Comparison of ENCODE assay signal across 9 mouse cellular contexts in the genomic region with DNA sequence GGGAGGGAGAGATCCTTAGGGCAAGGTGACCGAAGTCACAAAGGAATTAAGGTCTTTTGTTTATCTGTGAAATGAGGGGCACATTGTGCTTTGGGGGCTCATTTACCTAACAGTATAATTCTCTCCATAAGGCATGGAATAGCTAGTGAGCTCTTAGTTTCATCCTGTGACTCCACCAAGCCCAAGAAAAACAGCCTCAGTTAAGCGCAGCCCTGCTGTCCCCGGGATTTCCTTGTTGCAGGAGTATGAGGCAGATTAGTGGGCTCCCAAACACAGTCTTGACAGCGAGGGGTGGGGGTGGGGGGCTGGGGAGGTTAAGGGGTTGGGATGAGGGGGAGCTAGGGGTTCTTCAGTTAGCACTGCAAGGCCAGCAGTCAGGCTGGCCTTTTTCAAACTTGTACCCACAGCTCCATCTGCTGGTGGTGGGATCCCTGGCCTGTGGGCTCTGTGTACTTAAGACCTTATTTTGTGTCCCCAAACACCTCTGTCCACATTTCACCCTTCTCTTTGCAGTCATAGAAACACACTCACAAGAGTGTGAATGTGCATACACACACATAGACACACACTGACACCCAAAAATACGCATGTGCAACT.
A peak's percentile ranks its signal among the peaks of the same experiment; 100 is the strongest.
DNase-seq lines count a peak whose midpoint lies in the region; ATAC-seq and TF ChIP-seq lines count a peak whose summit lies in the region.
"Had no signal": no experiment of that assay in that cellular context is flagged by ENCODE, and none has a peak within 500 bp of the region (broad histone marks: within the 10 kb centered on the region; RNA-seq: fewer than 3 reads in every experiment).

No protein-coding gene starts in this region.

- 0 out of 2 replicates have a peak, but pooled peaks have one; percentile 30 for TF ChIP-seq EP300 in heart, adult 2 months (IDR thresholded peaks at IDR 0.05; ENCODE audit: insufficient read depth, low read depth, low read length)

- no peaks in the 10 kb centered on the region for H3K27me3 ChIP-seq in testis, adult 2 months (ENCODE audit: control insufficient read depth, insufficient read depth, low read length)
- H3K27me3 ChIP-seq in heart, adult 2 months (ENCODE audit: control insufficient read depth, insufficient read depth, low read length) = no peaks in the 10 kb centered on the region
- no peaks in the 10 kb centered on the region for H3K27me3 ChIP-seq in neural tube, embryonic 12.5 days (replicated peaks)
- H3K27me3 ChIP-seq: CH12.LX had no signal

- no peak overlapping the region; the same call in 1 of the 2 replicates for H3K4me2 ChIP-seq in neural tube, embryonic 12.5 days (replicated peaks)

- H3K79me2 ChIP-seq in heart, adult 2 months (replicated peaks; ENCODE audit: control insufficient read depth, insufficient read depth, low read length) = no peaks in the 10 kb centered on the region

- no peak overlapping the region for H3K9ac ChIP-seq in heart, adult 2 months (ENCODE audit: low read depth, low read length)
- H3K9ac ChIP-seq in neural tube, embryonic 12.5 days = no peak overlapping the region

- ATAC-seq in neural tube, embryonic 12.5 days (ENCODE audit: low FRiP score, low read depth) = peak; percentile 70; the same call in 1 of the 2 replicates

- TF ChIP-seq CTCF in testis, adult 2 months (IDR thresholded peaks at IDR 0.05; ENCODE audit: control insufficient read depth, insufficient read depth, insufficient replicate concordance, low read depth, low read length) = peak; percentile 34; the same call in 1 of the 2 replicates
- TF ChIP-seq CTCF in heart, adult 2 months (IDR thresholded peaks at IDR 0.05) = peak; percentile 81

- no peaks in the 10 kb centered on the region for H3K9me3 ChIP-seq in neural tube, embryonic 12.5 days

- H3K36me3 ChIP-seq in testis, adult 2 months (ENCODE audit: control insufficient read depth, insufficient read depth, low read length) = no peaks in the 10 kb centered on the region
- no peaks in the 10 kb centered on the region for H3K36me3 ChIP-seq in heart, adult 2 months (ENCODE audit: control insufficient read depth, insufficient read depth, low read length)
- H3K36me3 ChIP-seq in neural tube, embryonic 12.5 days = no peaks in the 10 kb centered on the region

- H3K4me3 ChIP-seq in testis, adult 2 months (ENCODE audit: control insufficient read depth, low read depth, low read length) = no peak overlapping the region
- no peak overlapping the region for H3K4me3 ChIP-seq in heart, adult 2 months
- no peak overlapping the region for H3K4me3 ChIP-seq in neural tube, embryonic 12.5 days

- intact Hi-C loops in heart, adult 2 months (cut with DNase I) = loop anchor here (1.0 to 5.0 kb wide), 5 partner anchors 47 to 1197 kb away; no protein-coding TSS in a partner anchor
- intact Hi-C loops in left cerebral cortex, postnatal 4 days (cut with DNase I) = no loop called here

- no peaks in the 10 kb centered on the region; the same call in 1 of the 2 replicates for H3K4me1 ChIP-seq in testis, adult 2 months (ENCODE audit: control insufficient read depth, insufficient read depth, low read length)
- no peaks in the 10 kb centered on the region for H3K4me1 ChIP-seq in heart, adult 2 months (ENCODE audit: control insufficient read depth, insufficient read depth, low read length)
- no peaks in the 10 kb centered on the region for H3K4me1 ChIP-seq in neural tube, embryonic 12.5 days

- 24% methylated on average over 5 of the region's 5 CpGs for WGBS in heart, adult 2 months
- 10% methylated on average over 5 of the region's 5 CpGs for WGBS in neural tube, embryonic 12.5 days

- no peak for TF ChIP-seq POLR2A in testis, adult 2 months (IDR thresholded peaks at IDR 0.05; ENCODE audit: control insufficient read depth, low read depth, low read length)
- no peak for TF ChIP-seq POLR2A in heart, adult 2 months (IDR thresholded peaks at IDR 0.05; ENCODE audit: insufficient read depth, low read depth, low read length)

- DNase-seq in testis, postnatal 14 days (ENCODE audit: low spot score) = no peak
- peak; percentile 86 for DNase-seq in embryo, embryonic 11 days
- DNase-seq in heart, adult 2 months = peak; percentile 30 to 67
- DNase-seq in kidney, adult 8-10 months = peak; percentile 6 to 55
- peak; percentile 75 for DNase-seq in left cerebral cortex, postnatal 4 days
- DNase-seq in thymus, postnatal 0 days (ENCODE audit: low spot score) = no peak

- no peak overlapping the region for H3K27ac ChIP-seq in testis, adult 2 months (ENCODE audit: control insufficient read depth, insufficient read depth, low read depth, low read length)
- H3K27ac ChIP-seq in heart, adult 2 months = no peak overlapping the region
- no peak overlapping the region for H3K27ac ChIP-seq in neural tube, embryonic 12.5 days

Comparison
In these comparisons a context has a peak if more than half of its experiments do, and no peak if none do; other contexts are left out.
1. DNase-seq: peak in embryo, embryonic 11 days (single experiment), heart, adult 2 months (2 of 2), kidney, adult 8-10 months (2 of 2) and left cerebral cortex, postnatal 4 days (single experiment); none in testis, postnatal 14 days (single experiment) and thymus, postnatal 0 days (single experiment).